Mouse (Mus musculus): ENCODE measurements at regions not wholly inside any gene's neighbourhood (a gene's known extent, or its start where the extent isn't known, plus 50 kb on each side); places are given as distances from the start of the nearest gene placed in this dataset.

DNA sequence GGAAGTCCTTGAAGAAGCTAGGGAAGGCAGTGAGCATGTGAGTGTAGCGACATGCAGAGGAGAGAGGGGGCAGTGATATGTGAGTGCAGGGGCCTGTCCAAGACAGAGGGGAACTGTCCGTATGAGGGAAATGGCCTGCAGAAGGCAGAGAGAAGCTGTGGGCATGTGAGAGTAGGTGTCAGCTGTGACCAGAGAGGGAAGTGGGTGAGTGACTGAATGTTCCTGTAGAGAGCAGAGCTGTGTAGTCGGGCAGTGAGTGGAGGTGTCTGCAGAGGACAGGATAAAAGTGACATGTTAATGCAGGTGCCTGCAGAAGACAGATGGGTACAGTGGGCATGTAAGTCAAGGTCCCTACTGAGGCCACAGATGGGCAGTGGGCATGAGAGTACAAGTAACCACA is 84.4 kb downstream of the Samt1 start:
- TF ChIP-seq POLR2A (IDR thresholded peaks at IDR 0.05; ENCODE audit: borderline replicate concordance, control insufficient read depth, low read depth, low read length) (no peak), CTCF (IDR thresholded peaks at IDR 0.05; ENCODE audit: control insufficient read depth, insufficient read depth, low read length) (no peak)

All from bone marrow, adult 2 months (tissue).